Comparison of ENCODE assay signal across 10 mouse cellular contexts in genomic region chr1:187605391-187606270, GRCm38 (mm10). TPM values are rescaled to one million over a fixed set of nuclear protein-coding genes. Genes with fewer than 3 reads are reported as not detected.
DNase-seq lines count a peak whose midpoint lies in the region; ATAC-seq and TF ChIP-seq lines count a peak whose summit lies in the region.
"Had no signal": no experiment of that assay in that cellular context is flagged by ENCODE, and none has a peak within 500 bp of the region (broad histone marks: within the 10 kb centered on the region; RNA-seq: fewer than 3 reads in every experiment).

No protein-coding gene starts in this region.

- H3K9me3 ChIP-seq in kidney, postnatal 0 days (replicated peaks; ENCODE audit: low read length): no peaks in the 10 kb centered on the region
- H3K9me3 ChIP-seq in forebrain, embryonic 10.5 days: peaks cover 6% of the 10 kb centered on the region
- 0 out of 2 replicates have a peak, but pooled peaks cover 3% of the 10 kb centered on the region for H3K9me3 ChIP-seq in intestine, postnatal 0 days (ENCODE audit: control insufficient read depth)
- no peaks in the 10 kb centered on the region for H3K9me3 ChIP-seq in neural tube, embryonic 14.5 days (ENCODE audit: control insufficient read depth, low read length)

- 4% methylated on average over 32 of the region's 32 CpGs for WGBS in kidney, postnatal 0 days
- under 1% methylated on average over 32 of the region's 32 CpGs for WGBS in forebrain, embryonic 10.5 days
- WGBS in intestine, postnatal 0 days: 16% methylated on average over 32 of the region's 32 CpGs
- WGBS in neural tube, embryonic 14.5 days: 1% methylated on average over 32 of the region's 32 CpGs

- 0 out of 2 replicates have a peak overlapping the region, but pooled peaks have one; percentile 3 for H3K9ac ChIP-seq in kidney, postnatal 0 days (ENCODE audit: low read depth, low read length)
- no peak overlapping the region for H3K9ac ChIP-seq in intestine, postnatal 0 days (ENCODE audit: low read depth, low read length)
- no peak overlapping the region; the same call in 1 of the 2 replicates for H3K9ac ChIP-seq in neural tube, embryonic 14.5 days (replicated peaks; ENCODE audit: low read depth, low read length)

- DNase-seq in kidney, postnatal 0 days (ENCODE audit: low spot score): no peak
- no peak for DNase-seq in kidney, postnatal 25 days
- DNase-seq in forebrain, embryonic 10.5 days (ENCODE audit: extremely low spot score, low spot score): peak; percentile 41
- DNase-seq in urinary bladder, postnatal 4 days (ENCODE audit: low spot score in 2 of 2): no peak
- no peak for DNase-seq in urinary bladder, postnatal 14 days (ENCODE audit: low spot score)
- no peak for DNase-seq in adrenal gland, adult 8-10 months

- H3K27ac ChIP-seq in kidney, postnatal 0 days: no peak overlapping the region
- H3K27ac ChIP-seq in forebrain, embryonic 10.5 days: no peak overlapping the region
- no peak overlapping the region for H3K27ac ChIP-seq in intestine, postnatal 0 days (ENCODE audit: low read depth, low read length)
- H3K27ac ChIP-seq in neural tube, embryonic 14.5 days (ENCODE audit: low read depth, low read length): no peak overlapping the region

- peaks cover 40% of the 10 kb centered on the region for H3K27me3 ChIP-seq in kidney, postnatal 0 days (ENCODE audit: insufficient read depth, low read length)
- H3K27me3 ChIP-seq in forebrain, embryonic 10.5 days (ENCODE audit: poor library complexity, severe bottlenecking): peaks cover 93% of the 10 kb centered on the region
- peaks cover 56% of the 10 kb centered on the region for H3K27me3 ChIP-seq in intestine, postnatal 0 days (replicated peaks; ENCODE audit: control insufficient read depth, insufficient read depth, low read length)
- H3K27me3 ChIP-seq in neural tube, embryonic 14.5 days (ENCODE audit: control insufficient read depth, insufficient read depth, low read length): peaks cover 23% of the 10 kb centered on the region

- H3K4me3 ChIP-seq in kidney, postnatal 0 days (replicated peaks; ENCODE audit: low read depth, low read length): peak overlapping the region; percentile 24
- H3K4me3 ChIP-seq in forebrain, embryonic 10.5 days: peak overlapping the region; percentile 35
- H3K4me3 ChIP-seq in intestine, postnatal 0 days (ENCODE audit: low read depth, low read length): peak overlapping the region; percentile 14; the same call in 1 of the 2 replicates
- H3K4me3 ChIP-seq in neural tube, embryonic 14.5 days (ENCODE audit: low read depth, low read length): peak overlapping the region; percentile 23

- ATAC-seq in kidney, postnatal 0 days (replicated peaks; ENCODE audit: low FRiP score, low read depth): no peak
- ATAC-seq in intestine, postnatal 0 days: no peak
- 0 out of 2 replicates have a peak, but pooled peaks have one; percentile 15 for ATAC-seq in neural tube, embryonic 14.5 days (ENCODE audit: low read depth)

- H3K4me1 ChIP-seq in kidney, postnatal 0 days (replicated peaks; ENCODE audit: insufficient read depth, low read length): peaks cover 18% of the 10 kb centered on the region; the same call in 1 of the 2 replicates
- peaks cover 66% of the 10 kb centered on the region for H3K4me1 ChIP-seq in forebrain, embryonic 10.5 days
- H3K4me1 ChIP-seq in intestine, postnatal 0 days (replicated peaks; ENCODE audit: control insufficient read depth, insufficient read depth, low read length): no peaks in the 10 kb centered on the region
- peaks cover 35% of the 10 kb centered on the region; the same call in 1 of the 2 replicates for H3K4me1 ChIP-seq in neural tube, embryonic 14.5 days (ENCODE audit: control insufficient read depth, insufficient read depth, low read length)

- peak overlapping the region; percentile 46 for H3K4me2 ChIP-seq in kidney, postnatal 0 days (ENCODE audit: low read length)
- peak overlapping the region; percentile 47 for H3K4me2 ChIP-seq in intestine, postnatal 0 days (replicated peaks; ENCODE audit: low read depth)
- peak overlapping the region; percentile 46 for H3K4me2 ChIP-seq in neural tube, embryonic 14.5 days (ENCODE audit: low read depth, low read length)

- no peak for TF ChIP-seq CTCF in kidney, postnatal 0 days (IDR thresholded peaks at IDR 0.05; ENCODE audit: low read depth)
- no peak for TF ChIP-seq CTCF in intestine, postnatal 0 days (IDR thresholded peaks at IDR 0.05; ENCODE audit: low read depth)

- H3K36me3 ChIP-seq in kidney, postnatal 0 days (ENCODE audit: insufficient read depth, low read length): no peaks in the 10 kb centered on the region
- no peaks in the 10 kb centered on the region for H3K36me3 ChIP-seq in forebrain, embryonic 10.5 days (replicated peaks)
- H3K36me3 ChIP-seq in intestine, postnatal 0 days (ENCODE audit: control insufficient read depth, insufficient read depth): no peaks in the 10 kb centered on the region
- no peaks in the 10 kb centered on the region for H3K36me3 ChIP-seq in neural tube, embryonic 14.5 days (ENCODE audit: control insufficient read depth, insufficient read depth, low read length)

RNA-seq across cellular contexts. Expression of gene Esrrg, which starts 3.0 kb away (rescaled TPM):
- polyA plus RNA-seq in kidney, postnatal 0 days (2015; fragmentation: Nextera tagmentation; extraction: Ambion mirVana): 26.0 and 27.1 TPM in 2 replicates
- polyA plus RNA-seq in forebrain, embryonic 10.5 days (2016; fragmentation: Nextera tagmentation; extraction: Ambion mirVana): 1.3 and 1.8 TPM in 2 replicates
- 0.89 and 1.2 TPM in 2 replicates for polyA plus RNA-seq in intestine, postnatal 0 days (2015; fragmentation: Nextera tagmentation; extraction: Ambion mirVana)
- polyA plus RNA-seq in neural tube, embryonic 14.5 days (2014; fragmentation: Nextera tagmentation; extraction: Ambion mirVana): 49.7 and 51.4 TPM in 2 replicates
- total RNA-seq in adrenal gland, adult 8-10 months (2022): 10 to 100 TPM; 10.0 to 30.1 (median 15.7) TPM
- total RNA-seq: MEL; neutrophil, adult 5-6 weeks had no signal
